Mouse (Mus musculus) cerebellum, adult 9-11 months (tissue): ENCODE results near the gene Engase.

Experiments
- DNase-seq: peaks from one replicate; pipeline ENCODE4 v3.0.0; 2022

Engase gene

DNA sequence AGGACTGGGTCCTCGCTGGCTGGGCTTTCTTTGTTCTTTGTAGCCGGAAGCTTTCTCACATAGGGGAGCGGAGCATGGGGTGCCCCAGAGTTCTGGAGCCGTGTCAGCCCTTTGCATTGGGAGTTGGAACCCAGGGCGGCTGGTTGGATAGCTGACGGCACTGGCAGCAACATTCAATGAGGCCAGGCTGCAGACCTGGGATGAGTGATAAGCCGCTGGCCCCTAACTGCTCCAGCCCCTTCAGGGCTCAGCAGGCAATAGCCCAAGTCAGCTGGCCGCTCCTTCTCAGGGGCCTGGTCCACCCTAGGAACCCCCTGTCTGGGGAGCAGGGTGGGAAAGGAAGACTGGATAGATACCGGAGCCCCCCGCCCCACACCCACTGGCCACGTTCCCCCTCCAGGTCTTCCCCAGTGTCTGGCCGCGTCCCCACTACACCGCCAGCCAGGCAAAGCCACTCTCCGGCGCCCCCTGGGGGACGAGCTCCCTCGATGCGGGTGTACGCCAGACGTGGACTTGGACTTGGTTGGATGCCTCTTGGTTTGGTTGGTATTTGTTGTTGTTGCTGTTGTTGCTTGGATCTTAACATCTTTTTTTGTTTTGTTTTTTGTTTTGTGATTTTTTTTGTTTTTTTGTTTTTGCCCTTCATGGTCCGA lies 14.1 kb downstream of the Engase start:
- peak; percentile 54 for DNase-seq

DNA sequence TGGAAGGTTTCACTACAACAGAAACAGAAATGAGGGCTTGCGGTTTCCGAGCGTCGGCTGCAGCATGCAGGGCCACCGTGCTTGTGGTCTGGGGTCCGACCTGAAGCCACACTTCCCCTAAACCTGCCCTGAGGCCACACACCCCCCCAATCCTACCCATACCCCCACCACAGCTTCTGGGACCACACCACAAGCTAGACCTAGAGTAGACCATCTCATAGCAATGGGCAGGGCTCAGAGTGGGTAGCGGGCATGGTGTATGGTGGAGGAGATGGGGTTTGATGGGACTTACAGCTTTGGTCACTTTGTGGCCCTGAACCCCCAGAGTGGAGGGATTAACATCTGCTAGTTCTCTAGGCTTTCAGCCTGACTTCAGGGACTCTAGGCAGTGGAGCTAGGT lies 14.6 kb downstream of the Engase start:
- DNase-seq: no peak

DNA sequence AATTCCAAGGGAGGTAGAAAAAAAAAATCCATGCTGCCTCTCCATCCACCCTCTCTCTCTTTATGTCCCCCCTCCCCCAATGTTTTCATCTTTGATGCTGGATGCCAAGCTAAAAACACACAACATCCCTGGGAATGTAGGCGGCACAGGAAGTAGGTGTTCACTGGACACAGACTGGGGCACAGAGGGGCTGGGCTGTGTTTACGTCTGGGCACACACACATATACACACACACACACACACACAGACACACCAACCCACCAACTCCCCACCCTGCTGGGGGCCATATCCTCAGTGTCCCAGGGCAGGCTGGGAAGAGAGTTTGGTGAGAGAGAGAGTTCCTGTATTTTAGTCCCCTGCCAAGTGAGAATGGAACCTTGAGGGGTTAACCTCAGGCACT lies 16.8 kb downstream of the Engase start:
- no peak for DNase-seq

DNA sequence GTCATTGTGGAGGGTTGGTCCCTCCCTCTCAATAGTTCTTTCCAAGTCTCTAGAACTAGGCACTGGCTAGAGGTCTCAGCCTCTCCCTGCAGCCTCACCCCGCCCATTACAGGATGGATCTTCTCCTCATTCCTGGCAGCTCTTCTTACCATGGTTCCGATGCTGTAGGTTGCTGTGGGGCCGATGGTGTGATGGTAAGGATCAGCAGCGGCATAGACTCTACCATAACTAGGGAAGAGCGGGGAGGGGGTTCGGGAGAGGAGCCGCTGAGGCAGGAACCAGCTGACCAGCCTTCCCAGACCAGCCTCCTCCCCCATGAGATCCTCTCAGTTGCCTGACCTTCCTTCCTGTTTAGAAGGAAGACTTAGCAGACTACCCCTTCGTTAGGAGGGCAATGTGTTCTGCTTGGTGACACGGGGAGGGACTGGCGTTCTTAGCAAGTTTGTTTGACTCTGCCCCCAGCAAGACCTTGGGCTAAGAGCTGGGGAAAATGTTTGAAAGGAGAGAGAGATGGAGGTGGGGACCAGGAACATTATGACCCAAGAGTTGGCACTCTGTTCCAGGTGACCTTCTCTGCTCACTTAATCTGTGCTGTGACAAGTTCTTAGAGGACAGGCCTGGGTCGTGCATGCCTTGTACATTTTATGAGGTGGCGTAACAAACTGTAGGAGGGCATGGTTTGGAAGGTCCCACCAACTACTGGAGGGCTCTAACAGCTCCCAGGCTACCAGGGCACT lies 17.5 kb downstream of the Engase start:
- DNase-seq: no peak

DNA sequence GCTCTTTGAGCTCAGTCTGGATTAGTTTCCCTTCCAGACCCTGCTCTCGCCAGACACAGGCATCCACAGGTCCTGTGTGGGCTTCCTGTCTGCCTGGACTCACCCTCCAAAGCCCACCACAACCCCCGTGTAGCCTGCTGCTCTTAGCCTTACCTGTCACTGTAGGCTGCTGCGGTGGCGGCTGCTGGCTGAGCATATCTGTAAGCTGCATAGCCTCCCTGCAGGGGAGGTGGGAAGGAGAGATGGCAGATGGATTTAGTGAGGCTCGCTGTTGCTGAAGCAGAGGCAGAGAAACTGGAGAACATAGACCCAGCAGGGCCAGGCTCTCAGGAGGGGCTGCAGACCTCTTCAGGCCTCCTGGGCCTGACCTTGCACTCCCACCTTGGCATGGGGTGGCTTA lies 18.4 kb downstream of the Engase start:
- no peak for DNase-seq

DNA sequence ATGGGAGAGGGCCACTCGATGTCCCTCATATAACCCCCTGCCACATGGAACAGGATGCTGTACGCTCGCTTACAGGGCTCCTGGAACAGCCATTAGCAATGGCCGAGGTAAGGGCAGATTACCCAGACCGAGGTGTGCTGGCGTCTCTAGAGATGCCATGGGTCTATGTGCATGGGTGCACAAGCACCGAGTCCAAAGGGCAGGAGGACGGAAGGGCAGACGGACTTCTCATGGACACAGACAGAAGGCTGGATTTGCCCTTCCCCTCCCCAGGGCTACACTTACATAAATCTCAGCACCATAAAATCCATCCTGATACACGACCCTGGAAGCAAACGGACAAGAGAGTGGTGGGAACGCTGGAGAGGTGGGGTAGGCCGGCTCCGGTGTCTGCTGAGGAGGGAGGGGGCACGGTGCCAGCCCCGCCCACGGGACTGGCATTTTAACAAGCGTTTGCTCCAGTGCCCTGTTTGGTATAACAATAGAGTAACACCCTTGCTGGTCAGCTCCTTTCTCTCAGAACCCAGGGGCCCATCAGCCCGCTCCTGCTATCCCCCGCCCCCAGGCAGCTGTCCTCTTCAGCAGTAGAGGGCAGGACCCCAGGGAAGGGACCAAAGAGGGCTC lies 19.5 kb downstream of the Engase start:
- peak; percentile 48 for DNase-seq

DNA sequence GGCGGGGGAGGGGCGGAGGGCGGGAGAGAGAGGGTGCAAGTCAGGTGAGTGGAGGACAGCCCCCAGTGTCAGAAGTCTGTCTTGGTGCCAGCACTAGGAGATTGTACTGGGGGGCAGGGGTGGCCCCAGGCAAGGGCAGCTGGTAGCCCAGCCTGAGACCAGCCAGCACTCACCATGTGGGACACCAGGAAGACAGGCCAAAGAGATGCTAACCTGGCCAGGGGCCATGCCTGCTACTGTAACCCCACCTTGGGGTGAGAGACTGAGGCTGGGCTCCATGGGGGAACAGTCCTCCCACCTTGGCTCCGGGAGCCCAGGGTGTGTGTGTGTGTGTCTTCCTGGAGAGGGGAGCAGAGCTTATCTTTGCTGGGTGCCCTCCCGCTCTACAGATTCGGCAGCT lies 26.4 kb downstream of the Engase start:
- DNase-seq: peak; percentile 46

DNA sequence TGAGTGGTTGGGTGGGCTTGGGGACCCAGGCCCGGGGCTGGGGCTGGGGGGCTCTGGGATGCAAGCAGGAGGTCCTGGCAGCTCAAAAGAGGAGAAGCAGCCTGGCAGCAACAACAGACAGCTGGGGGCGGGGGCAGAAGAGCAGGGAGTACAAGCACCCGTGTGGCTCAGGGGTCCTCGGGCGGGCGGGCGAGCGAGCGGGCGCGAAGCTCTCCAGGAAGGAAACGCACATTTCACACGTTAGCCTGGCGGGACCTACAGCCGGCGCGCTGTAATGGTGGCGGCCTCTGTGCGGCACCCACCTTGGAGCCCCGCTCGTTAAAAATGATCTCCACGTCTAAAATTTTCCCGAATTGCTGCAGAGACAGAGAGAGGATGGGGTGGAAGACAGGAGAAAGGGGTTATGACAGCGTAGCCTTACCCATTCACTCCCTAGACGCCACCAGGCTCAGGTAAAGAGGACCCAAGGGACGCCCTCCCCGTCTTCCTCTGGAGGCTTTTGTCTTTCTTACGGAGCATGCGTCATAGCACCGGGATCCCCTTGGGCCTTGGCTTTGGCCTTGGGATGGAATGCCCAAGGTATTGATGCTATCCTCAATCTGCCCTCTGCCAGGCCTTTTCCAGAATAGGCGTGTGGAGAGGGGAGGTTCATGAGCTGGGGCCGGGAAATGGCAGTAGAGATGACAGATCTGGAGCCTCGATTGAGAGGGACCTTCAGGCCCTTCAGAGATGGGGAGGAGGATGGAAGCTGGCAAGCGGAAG lies 27.0 kb downstream of the Engase start:
- no peak for DNase-seq

DNA sequence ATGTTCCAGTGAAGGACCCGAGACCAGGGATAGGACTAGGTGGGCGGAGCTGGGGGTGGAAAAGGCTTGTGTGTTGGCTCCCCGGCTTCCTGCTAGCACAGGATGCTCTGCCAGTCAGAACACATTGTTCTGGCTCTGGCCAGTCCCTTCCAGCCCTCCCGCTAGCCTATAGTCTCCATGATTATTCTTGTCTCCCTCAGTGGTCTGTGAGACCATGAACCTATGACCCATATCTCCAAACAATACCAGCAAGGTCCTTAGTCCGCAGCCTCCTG lies 27.5 kb downstream of the Engase start:
- no peak for DNase-seq

DNA sequence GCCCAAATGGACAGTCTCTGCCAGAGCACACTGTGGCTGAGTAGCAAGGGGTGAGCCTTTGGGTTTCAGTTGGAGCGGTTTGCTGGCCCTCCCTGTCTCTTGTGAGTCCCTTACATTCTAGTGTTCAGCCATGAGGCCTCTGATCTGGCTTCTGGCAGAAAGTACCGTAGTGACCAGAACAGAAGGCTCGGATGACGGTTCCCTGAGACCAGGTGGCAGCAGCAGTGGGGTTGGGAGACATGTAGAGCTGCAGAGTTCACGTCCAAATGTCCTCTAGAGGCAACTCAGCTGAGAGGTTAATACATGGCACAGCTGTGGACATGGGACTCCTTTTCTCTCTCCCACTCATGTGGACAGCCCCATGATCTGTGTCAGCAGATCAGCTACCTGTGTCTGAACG lies 30.5 kb downstream of the Engase start:
- peak; percentile 77 for DNase-seq

DNA sequence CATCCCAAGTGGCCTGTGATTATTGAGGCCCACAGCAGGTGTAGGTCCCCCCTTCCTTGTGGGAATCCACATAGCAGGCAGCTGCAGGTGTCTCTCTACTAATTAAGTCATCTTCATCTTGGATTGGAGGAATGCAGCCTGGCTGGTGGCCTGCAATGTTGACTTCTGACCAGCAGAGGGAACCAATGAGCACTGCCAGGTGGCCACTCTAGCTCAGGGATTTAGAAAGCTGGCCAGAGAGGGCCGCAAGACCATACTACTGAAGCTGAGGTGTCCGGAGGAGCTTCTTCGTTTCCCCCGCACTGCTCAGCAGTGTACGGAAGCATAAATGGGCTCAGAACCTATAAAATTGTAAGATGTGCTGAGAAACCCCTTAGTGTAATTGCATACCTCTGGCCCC lies 31.3 kb downstream of the Engase start:
- peak; percentile 84 for DNase-seq

DNA sequence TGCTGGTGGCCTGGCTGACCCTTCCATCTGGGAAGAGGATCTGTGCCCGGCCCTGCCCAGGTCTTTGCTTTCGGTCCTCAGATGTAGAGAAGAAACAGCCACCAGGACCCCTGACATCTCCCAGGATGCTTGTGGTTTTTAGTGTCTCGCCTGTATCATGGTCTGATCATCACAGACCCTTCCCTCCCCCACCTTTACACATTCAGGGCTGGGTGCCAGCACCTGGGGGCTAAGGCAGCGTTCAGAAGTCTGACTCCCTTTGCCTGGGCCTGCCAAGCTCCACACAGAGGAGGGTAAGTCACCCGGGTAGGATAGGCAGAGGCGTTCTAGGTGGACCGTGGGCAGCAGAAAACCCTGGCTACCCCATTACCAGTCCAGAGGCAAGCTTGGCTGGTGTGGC lies 31.7 kb downstream of the Engase start:
- DNase-seq: peak; percentile 56

DNA sequence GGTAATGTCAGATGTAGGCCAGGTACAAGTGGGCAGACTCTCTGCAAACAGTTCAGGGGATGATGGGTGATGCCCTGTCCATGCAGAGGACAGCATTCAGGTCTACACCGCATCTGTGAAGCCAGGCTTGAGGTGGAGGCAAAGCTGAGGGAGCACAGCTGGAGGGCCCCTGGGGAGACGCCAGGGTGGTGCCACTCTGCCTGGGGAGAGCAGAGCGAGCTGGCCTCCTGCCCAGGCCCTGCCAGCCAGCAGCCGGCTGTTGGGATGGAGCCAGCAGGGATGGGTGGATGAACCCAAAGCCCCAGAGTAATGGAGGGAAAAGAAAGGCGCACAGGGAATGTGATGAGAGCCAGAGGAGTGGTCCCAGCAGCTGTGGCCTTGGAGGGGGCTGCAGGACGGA lies 35.2 kb downstream of the Engase start:
- peak; percentile 59 for DNase-seq

DNA sequence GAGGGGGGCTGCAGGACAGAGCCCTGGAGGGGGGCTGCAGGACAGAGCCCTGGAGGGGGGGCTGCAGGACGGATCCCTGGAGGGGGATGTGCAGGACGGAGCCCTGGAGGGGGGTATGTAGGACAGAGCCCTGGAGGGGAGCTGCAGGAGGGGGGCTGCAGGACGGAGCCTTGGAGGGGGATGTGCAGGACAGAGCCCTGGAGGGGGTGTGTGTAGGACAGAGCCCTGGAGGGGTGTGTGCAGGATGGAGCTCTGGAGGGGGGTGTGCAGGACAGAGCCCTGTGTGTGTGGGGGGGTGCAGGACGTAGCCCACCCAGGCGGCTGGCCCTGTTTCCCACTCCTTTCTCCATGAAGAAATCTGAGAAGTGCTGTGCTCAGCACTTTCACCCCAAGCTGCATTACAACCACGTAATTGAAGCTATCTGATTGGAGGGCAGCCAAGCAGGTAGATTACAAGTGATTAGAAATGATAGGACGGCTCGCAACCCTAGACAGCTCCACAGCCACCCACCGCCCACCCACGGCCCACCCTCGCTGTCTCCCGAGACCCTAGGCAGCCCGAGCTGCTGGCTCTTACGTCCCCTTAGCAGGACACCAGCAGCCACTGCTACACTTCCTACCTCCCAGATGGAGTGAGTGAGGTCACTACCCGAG lies 35.8 kb downstream of the Engase start:
- DNase-seq: no peak

DNA sequence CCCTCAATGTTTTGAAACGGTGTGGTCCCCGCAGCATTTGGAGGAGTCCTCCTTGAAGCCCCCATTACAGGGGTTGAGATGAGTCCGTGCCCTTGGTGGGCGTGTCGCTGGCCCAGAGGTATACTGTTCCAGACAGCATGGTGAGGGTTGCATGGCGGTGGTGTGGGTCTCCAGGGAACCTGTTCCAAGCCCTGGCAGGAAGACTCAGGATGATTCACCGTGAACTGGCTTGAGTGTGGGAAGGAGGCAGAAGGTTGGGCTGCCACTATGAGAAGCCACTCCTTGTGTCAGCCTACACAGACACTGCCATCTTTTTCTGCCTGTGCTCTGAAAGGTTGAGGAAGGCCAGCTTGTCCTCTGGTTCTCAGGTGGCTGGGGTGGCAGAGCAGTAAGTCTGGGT lies 41.3 kb downstream of the Engase start:
- DNase-seq: no peak

DNA sequence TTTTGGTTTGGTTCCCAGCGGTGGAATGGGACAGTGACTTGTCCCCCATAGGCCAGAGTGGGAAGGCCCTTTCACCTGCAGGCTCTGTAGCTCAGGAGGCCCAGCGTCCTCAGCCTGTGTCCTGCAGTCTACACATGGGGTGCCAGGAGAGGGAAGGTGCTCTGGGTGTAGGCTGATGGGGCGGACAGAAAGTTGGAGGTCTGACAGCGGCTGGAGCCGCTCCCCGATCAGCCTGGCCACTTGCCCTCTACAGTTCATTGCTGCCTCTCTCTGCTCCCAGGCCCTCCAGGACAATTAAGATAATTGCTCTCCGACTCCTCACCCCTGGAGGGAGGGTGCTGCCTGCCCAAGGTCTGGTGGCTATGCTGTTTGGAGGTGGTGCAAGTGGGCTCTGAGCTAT lies 42.1 kb downstream of the Engase start:
- DNase-seq: no peak

DNA sequence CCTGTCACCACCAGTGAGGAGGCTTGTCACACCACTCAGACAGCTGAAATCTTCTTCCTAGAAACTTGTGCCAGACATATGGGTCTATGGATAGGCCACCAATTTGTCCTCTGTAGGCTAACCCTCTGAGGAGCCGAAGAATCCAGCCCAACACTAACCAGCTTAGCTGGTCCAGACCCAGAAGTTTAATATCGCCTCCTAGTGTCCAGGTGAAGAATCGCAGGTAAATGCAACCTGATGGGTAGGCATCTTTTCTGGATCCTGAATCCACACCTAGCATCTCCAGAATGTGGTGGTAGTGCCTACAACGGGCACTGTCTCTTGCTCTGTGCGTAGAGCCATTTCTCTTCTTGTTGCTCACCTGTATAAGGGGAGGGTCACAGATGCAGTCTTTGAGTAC lies 43.6 kb downstream of the Engase start:
- no peak for DNase-seq

DNA sequence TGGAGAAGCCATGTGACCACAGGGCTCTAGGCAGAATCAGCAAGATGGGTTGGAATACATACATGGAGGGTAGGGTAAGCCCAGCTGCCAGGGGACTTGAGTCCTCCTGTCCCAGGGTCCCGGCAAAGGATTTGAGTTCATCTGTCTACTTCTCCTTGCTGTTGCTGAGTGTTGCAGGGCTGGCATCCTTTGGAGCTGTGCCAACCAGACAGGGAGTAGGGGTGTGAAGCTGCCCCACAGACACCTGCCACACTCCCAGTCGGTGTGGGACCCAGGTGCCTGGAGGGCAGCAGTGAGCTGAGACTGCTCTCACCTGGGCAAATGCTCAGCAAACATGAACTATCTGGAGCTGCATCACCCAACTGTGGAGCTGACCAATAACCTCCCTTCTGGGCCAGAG lies 44.3 kb downstream of the Engase start:
- DNase-seq: no peak

DNA sequence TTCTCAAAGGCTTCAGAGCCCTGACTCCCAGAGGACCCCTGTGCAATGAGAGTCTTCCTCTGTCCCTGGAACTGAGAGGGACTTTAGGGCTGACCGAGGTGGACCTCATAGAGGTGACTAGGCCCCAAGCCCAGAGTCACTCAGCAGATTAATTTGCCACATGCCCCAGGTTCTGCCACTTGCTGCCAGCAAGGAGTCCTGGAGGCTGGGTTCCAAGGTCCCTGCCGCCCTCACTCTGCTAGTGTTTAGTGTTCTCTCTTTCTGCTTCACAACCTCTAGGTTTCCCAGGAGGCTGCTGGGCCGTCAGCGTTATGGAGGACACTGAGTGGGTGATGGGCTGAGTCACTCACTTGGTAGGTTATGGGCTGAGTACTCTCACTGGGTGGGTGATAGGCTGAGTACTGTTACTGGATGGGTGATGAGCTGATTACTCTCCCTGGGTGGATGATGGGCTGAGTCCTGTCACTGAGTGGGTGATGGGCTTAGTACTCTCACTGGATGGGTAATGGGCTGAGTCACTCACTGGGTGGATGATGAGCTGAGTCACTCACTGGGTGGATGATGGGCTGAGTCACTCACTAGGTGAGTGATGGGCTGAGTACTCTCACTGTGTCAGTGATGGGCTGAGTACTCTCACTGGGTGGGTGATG lies 47.0 kb downstream of the Engase start:
- DNase-seq: peak; percentile 77

DNA sequence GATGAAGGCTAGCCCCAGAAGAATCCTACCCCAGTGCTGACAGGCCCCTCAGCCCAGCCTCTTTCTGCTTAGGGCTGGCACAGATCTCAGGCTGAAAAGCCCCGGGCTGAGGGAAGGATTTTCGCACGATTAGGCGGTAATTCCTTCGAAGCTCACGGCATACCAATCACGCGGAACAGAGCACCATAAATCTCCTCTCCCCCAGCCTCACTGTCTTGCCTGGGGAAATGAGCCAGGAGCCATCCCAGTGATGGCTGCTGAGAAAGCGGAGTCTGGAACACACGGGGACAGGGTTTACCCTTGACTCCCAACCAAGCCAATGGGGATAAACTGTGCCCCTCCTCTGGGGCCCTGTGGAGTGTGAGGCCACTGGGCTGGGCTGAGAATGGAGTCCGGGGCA lies 48.4 kb downstream of the Engase start:
- no peak for DNase-seq

DNA sequence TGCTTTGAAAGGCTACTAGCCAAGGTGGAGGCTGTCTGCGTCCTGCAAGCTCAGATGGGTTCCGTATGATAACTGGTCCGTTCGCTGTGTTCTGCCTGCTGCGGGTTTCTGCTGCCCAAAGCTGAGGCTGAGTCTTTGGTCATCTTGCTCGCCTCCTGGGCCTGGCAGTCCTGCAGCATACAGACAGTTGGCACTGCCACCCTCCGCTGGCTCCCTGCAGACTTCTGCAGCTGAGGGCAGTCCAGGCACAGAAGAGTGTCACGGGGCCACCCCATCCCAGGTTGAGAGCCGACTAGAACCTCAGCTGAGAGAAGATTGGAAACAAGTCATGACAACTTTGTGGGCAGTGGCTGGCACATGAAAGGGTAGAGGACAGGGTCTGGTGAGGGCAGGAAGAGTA lies 52.1 kb downstream of the Engase start:
- peak; percentile 74 for DNase-seq

DNA sequence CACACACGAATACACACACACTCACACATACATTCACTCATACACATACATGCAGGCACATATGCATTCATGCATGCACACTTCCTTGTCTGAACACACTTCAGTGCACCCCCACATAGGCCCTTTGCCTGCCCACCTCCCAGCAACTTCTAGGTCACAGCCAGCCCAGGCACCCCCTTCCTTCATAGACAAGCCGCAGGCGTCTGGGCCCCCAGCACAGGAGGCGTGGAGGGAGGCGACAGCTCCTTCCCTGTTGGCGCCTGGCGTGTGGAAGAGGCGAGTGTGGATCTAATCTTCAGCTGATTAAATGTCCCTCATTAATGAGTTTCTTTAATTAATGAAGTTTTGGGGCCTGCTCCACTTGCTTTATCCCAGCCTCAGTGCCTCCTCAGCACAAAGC lies 53.7 kb downstream of the Engase start:
- DNase-seq: no peak
